Mouse (Mus musculus) liver, embryonic 14 days (tissue): Measurements from ENCODE around the gene Hoxa1. TPM values are rescaled to one million over a fixed set of nuclear protein-coding genes. Genes with fewer than 3 reads are reported as not detected.

ENCODE experiments used
- polyA plus RNA-seq: library from polyadenylated mRNA; depleted of rRNA; stranded (reverse); fragments of >200 nt; gene quantifications from 2 replicates; pipeline ENCODE4 v1.2.3, GENCODE M21; 2012; rRNA removed

Gene Hoxa1
- polyA plus RNA-seq = 0.25 and 0.27 TPM in 2 replicates

DNA sequence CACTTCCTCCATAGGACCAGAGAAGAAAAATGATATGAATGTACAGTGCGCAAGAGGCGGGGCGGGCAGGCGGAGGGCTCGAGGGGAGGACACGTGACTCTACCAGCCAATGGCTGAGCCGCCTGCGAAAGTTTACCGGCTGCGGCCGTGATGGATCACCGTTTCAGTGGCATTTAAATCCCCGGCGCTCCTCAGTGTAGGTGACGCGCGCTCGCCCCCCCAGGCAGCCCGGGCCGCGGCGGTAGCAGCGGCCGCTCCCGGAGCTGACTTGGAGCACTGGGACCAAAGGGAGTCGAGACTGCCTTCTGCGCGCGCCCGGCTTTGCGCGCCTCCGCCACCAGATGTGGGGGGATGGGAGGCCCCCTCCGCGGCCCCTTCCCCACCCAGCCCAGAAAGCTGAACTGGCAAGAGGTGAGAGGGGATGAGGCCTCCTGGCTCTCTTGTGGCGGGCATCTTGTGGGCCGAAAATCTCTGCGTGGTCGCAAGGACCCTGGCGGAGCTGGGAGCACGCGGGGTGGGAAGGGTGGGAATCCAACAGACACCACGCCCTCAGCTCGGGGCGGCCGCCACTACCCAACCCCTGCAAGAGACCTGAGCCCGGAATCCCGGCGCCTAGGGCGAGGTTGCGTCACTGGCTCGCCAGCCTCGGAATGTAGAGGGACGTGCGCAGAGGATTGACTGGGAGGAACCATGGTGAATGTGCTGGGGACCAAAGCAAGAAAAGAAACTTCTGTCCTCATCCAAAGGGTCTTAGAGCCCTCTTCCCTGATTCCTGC is at the start of gene Hoxa1:
Gene Hoxa1, minus strand, starts transcription at position 42 of the 776 bp plus-strand sequence.

DNA sequence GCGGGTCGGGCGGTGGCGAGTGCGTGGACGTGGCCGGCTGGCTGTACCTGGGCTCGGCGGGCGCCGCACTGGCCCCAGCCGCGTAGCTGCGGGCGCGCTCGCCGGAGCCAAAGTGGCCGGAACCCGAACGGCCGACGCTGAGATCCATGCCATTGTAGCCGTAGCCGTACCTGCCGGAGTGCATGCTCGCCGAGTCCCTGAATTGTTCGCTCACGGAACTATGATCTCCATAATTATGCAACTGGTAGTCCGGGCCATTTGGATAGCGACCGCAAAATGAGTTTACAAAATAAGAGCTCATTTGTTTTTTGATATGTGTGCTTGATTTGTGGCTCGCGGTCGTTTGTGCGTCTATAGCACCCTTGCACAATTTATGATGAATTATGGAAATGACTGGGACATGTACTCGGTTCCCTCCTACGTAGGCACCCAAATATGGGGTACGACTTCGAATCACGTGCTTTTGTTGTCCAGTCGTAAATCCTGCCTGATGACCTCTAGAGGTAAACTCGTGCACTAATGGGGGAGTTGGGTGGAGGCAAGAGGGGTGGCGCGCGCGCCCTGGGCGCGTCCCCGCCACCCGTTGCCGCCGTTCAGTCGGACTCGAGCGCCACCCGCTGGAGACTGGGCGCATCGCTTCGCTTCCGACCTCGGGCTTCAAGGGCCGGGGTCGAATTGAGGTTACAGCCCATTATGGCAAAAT is 46.1 kb upstream of the Hoxa1 start, which contains the start of gene Hoxa5:
Gene Hoxa5, minus strand, starts transcription at position 538 of the 703 bp plus-strand sequence.

GRCm38 (mm10) chr6:52190906-52191810 is 33.0 kb upstream of the Hoxa1 start, which contains the start of gene Hoxa4:
Gene Hoxa4, minus strand, starts transcription at chr6:52191753.

DNA sequence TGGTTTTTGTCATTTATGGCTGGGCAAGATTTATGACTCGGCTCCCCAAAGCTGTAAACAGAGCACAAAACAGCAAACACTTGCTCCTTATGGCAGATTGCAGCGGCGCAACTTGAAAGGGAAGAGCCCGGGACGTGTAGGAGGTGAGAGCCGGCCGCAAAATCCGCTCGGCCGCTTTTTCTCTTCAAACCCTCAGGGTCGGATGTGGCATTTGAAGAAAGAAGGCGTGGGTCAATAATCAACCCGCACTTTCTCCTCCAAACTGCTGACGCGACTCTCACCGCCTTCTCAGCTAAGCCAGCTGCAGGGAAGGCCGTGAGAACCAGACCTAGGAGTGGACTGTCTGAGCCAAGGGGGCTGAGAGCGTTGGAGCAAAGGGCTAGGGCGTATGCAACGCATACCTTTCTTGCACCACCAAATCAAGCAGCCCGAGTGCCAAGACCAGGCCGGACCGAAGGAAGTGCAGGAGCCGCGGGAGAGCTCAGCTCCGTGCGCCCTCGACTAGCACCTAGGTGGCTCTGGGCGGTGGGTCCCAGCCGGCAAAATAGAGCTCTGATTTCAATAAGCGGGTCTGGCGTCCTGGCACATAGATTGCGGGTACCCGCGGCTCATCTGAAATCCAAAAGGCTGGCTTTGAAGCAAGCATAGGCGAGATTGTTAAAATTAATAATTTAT is 19.1 kb upstream of the Hoxa1 start, which contains the start of gene 5730596B20Rik:
Gene 5730596B20Rik, plus strand, starts transcription at position 438 of the 675 bp plus-strand sequence.

DNA sequence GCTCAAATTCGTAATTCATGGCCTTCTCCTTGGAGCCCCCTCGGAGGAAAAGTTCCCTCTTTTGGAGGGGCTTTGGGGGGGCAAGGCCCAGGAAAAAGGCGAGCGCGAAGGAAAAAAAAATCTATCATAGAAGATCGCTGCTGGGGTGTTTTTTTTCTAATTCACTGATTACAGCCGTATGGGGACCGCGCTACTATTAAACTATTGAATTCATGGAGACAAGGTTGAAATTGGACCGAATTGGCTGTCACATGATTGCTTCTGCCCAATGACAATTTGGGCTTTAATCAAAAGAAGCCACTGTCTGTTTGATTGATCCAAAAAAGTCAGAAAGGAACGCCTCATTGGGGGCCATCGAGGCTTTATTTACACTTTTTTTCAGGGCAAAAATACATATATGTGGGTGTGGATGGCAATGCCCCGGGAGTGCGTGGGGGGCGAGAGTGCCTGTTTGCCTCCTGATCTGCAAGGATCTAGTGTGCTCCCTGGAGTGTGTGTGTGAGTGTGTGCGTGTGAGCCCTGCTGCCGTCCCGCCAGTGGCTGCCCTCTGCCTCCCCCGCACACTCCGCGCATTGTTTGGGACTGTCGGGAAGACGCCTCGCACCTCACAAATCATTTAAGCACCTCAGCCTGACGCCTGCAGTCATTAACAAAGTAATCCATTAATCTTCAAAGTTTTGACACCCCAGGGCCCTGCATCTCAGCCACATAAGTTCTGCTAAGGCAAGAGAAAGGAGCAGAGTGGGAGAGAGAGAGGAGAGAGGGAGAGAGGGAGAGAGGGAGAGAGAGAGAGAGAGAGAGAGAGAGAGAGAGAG is 6.7 kb upstream of the Hoxa1 start, which contains the start of gene Hoxa2:
Gene Hoxa2, minus strand, starts transcription at position 206 of the 815 bp plus-strand sequence.

Other genes with a start within 250 kb of the Hoxa1 start
- 11.2 and 12.2 TPM in 2 replicates for gene Skap2, start 145.8 kb downstream of the Hoxa1 start, polyA plus RNA-seq
- 0.31 and 0.37 TPM in 2 replicates for gene Hoxa2, start 6.5 kb upstream of the Hoxa1 start, polyA plus RNA-seq
- 0.06 TPM in 2 replicates for gene 5730596B20Rik, start 19.2 kb upstream of the Hoxa1 start, polyA plus RNA-seq
- gene Hoxa4, start 33.4 kb upstream of the Hoxa1 start, polyA plus RNA-seq = 0.27 and 0.32 TPM in 2 replicates
- 0.50 and 0.79 TPM in 2 replicates for gene Hoxa5, start 46.3 kb upstream of the Hoxa1 start, polyA plus RNA-seq
- gene Hoxa6, start 50.4 kb upstream of the Hoxa1 start, polyA plus RNA-seq = 0.03 and 0.07 TPM in 2 replicates
- gene Hoxa3, start 55.0 kb upstream of the Hoxa1 start, polyA plus RNA-seq = 0.44 and 0.45 TPM in 2 replicates
- not detected in 2 replicates for gene Gm28308, start 55.0 kb upstream of the Hoxa1 start, polyA plus RNA-seq
- 0.25 and 0.34 TPM in 2 replicates for gene Hoxa7, start 63.5 kb upstream of the Hoxa1 start, polyA plus RNA-seq
- gene Hoxa9, start 72.8 kb upstream of the Hoxa1 start, polyA plus RNA-seq = 0.50 and 0.54 TPM in 2 replicates
- 0.01 and 0.10 TPM in 2 replicates for gene Hoxa10, start 82.5 kb upstream of the Hoxa1 start, polyA plus RNA-seq
- gene Hoxa11, start 87.5 kb upstream of the Hoxa1 start, polyA plus RNA-seq = 0.01 TPM in 1 of 2 replicates, not detected in the other
- not detected in 2 replicates for gene Hoxa13, start 102.6 kb upstream of the Hoxa1 start, polyA plus RNA-seq
- not detected in 2 replicates for gene Evx1, start 155.2 kb upstream of the Hoxa1 start, polyA plus RNA-seq